Mouse (Mus musculus) heart, adult 2 months (tissue): ENCODE results near the gene Agt.

ENCODE experiments used
- CTCF ChIP-seq: fragments of 200-600 bp; IDR thresholded peaks from 2 replicates; pipeline ENCODE4 v1.8.1; 2022; ENCODE audit warnings: antibody characterized with exemption, mild to moderate bottlenecking, moderate library complexity
- POLR2A ChIP-seq: fragments of 200-500 bp; IDR thresholded peaks from 2 replicates; pipeline ENCODE4 v1.6.1; 2011; ENCODE audit warnings: mild to moderate bottlenecking, low read depth, low read length, control low read depth; ENCODE audit not compliant: insufficient read depth

GRCm38 (mm10) chr8:124516039-124516438 is 53.5 kb downstream of the Agt start:
- TF ChIP-seq CTCF (no peak), POLR2A (no peak)
